Mouse (Mus musculus): ENCODE data around the gene Fbxl21. TPM values are rescaled to one million over a fixed set of nuclear protein-coding genes. Genes with fewer than 3 reads are reported as not detected.

The Fbxl21 gene
- polyA plus RNA-seq, 1 experiment: 9.5 TPM

DNA sequence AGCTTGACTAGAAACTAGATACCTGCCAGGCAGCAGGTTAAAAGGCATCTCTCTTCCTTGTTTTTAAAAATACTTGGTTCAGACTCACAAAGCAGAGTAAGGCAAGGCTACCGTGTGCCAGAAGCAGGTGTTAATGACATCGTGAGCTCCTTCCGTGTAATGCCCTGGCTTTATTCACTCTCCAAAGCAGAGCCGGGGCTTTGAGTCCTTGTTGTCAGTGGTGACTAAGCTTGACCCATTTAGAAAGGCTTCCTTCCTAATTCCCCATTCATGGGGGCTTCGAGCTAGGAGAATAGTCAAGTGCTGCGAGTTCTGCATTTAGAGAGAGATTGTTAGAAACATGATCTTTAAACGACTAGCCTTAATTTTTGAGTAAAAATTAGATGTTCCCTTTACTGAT, 5.5 kb upstream of the Fbxl21 start:
- WGBS: 56% methylated on average over 7 of the region's 7 CpGs
- no peak overlapping the region for H3K4me3 ChIP-seq (replicated peaks; ENCODE audit: insufficient read depth, low read depth, low read length)
- TF ChIP-seq POLR2A (IDR thresholded peaks at IDR 0.05; ENCODE audit: borderline replicate concordance, insufficient read depth, low read length) (no peak), CTCF (IDR thresholded peaks at IDR 0.05; ENCODE audit: borderline replicate concordance, insufficient read depth, low read depth, low read length) (no peak)
- no peak for DNase-seq
- H3K27me3 ChIP-seq (ENCODE audit: control insufficient read depth, insufficient read depth, low read length): no peaks in the 10 kb centered on the region
- H3K27ac ChIP-seq (ENCODE audit: insufficient read depth, low read length): no peak overlapping the region
- no peaks in the 10 kb centered on the region for H3K4me1 ChIP-seq (ENCODE audit: control insufficient read depth, insufficient read depth, low read length)

DNA sequence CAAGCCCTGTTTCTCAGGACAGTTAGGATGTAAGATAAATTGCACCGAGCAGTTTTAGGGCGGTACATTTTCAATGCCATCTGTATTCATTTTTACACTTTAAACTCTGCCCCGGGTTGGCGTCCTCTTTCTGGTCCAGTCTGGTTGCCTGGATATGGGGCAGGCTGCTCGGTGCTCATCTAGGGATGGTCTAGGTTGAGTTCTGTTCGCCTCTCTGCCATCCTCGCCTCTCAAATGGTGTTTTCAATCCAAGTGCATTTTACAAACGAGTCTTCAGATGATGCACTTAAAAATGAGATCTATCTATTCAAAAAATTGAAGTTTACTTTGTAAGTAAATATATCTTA, 522 bp downstream of the Fbxl21 start:
- Histone ChIP-seq H3K4me3 (replicated peaks; ENCODE audit: insufficient read depth, low read depth, low read length) (peak overlapping the region; percentile 68), H3K27me3 (ENCODE audit: control insufficient read depth, insufficient read depth, low read length) (no peaks in the 10 kb centered on the region), H3K27ac (ENCODE audit: insufficient read depth, low read length) (0 out of 2 replicates have a peak overlapping the region, but pooled peaks have one; percentile 10), H3K4me1 (ENCODE audit: control insufficient read depth, insufficient read depth, low read length) (no peaks in the 10 kb centered on the region)
- no peak for DNase-seq
- no peak for TF ChIP-seq CTCF (IDR thresholded peaks at IDR 0.05; ENCODE audit: borderline replicate concordance, insufficient read depth, low read depth, low read length)
- WGBS: 2% methylated on average over 8 of the region's 8 CpGs

DNA sequence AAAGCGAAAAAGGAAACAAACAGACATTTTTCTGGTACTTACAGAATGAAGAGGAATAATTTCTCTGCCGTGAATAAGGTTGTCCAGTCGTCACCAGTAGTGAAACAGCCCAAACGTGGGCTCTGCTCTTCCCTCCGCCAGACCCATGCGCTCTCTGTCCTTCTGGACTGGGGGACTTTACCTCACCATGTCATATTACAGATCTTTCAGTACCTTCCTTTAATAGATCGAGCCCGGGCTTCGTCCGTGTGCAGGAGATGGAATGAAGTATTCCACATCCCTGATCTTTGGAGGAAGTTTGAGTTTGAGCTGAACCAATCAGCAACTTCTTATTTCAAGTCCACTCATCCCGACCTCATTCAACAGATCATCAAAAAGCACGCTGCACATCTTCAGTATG, 4.6 kb downstream of the Fbxl21 start:
- Histone ChIP-seq H3K27ac (ENCODE audit: insufficient read depth, low read length) (no peak overlapping the region), H3K27me3 (ENCODE audit: control insufficient read depth, insufficient read depth, low read length) (no peaks in the 10 kb centered on the region), H3K4me3 (replicated peaks; ENCODE audit: insufficient read depth, low read depth, low read length) (no peak overlapping the region), H3K4me1 (ENCODE audit: control insufficient read depth, insufficient read depth, low read length) (no peaks in the 10 kb centered on the region)
- no peak for DNase-seq
- 87% methylated on average over 12 of the region's 12 CpGs for WGBS
- no peak for TF ChIP-seq CTCF (IDR thresholded peaks at IDR 0.05; ENCODE audit: borderline replicate concordance, insufficient read depth, low read depth, low read length)
- TF ChIP-seq POLR2A (IDR thresholded peaks at IDR 0.05; ENCODE audit: borderline replicate concordance, insufficient read depth, low read length): no peak

DNA sequence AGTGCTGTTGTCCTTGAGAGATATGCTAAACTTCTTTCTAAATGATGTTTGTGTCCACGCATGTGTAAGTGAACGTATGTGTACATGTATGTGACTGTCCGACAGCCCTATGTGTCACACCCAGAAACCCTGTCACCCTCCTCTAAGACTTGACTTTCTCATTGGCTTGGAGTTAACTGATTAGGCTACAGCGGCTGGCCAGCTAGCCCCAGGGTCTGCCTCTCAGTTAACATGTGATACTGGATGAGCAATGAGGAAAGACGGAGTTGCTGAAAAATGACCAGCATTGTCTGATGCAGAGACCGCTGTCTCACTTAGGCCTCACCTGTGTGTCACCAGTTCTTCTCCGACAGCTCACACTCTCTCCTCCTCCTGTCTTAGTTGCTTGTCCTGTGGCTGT, 5.6 kb downstream of the Fbxl21 start:
- no peaks in the 10 kb centered on the region for H3K4me1 ChIP-seq (ENCODE audit: control insufficient read depth, insufficient read depth, low read length)
- no peak overlapping the region for H3K27ac ChIP-seq (ENCODE audit: insufficient read depth, low read length)
- no peak for TF ChIP-seq CTCF (IDR thresholded peaks at IDR 0.05; ENCODE audit: borderline replicate concordance, insufficient read depth, low read depth, low read length)
- TF ChIP-seq POLR2A (IDR thresholded peaks at IDR 0.05; ENCODE audit: borderline replicate concordance, insufficient read depth, low read length): no peak
- no peak for DNase-seq
- no peak overlapping the region for H3K4me3 ChIP-seq (replicated peaks; ENCODE audit: insufficient read depth, low read depth, low read length)
- H3K27me3 ChIP-seq (ENCODE audit: control insufficient read depth, insufficient read depth, low read length): no peaks in the 10 kb centered on the region
- 94% methylated on average over 7 of the region's 7 CpGs for WGBS

DNA sequence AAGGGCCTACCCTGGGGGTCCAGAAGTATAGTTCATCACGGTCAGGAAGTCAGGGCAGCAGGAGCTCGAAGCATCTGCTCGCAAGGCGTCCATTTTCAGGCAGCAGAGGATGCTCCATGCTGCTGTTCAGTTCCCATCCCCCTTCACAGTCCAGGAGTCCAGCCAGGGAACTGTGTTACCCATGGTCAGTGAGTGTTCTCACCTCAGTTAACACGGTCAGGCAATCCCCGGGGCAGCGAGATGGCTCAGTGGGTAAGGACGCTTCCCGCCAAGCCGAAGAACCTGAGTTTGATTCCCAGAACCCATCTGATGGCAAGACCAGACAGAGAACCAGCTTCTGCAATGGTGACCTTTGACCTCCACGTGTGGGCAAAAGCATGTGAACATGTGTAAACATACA, 6.0 kb downstream of the Fbxl21 start:
- no peak for DNase-seq
- H3K4me3 ChIP-seq (replicated peaks; ENCODE audit: insufficient read depth, low read depth, low read length): no peak overlapping the region
- H3K27ac ChIP-seq (ENCODE audit: insufficient read depth, low read length): no peak overlapping the region
- WGBS: 87% methylated on average over 11 of the region's 11 CpGs
- no peak for TF ChIP-seq POLR2A (IDR thresholded peaks at IDR 0.05; ENCODE audit: borderline replicate concordance, insufficient read depth, low read length)
- TF ChIP-seq CTCF (IDR thresholded peaks at IDR 0.05; ENCODE audit: borderline replicate concordance, insufficient read depth, low read depth, low read length): no peak
- no peaks in the 10 kb centered on the region for H3K4me1 ChIP-seq (ENCODE audit: control insufficient read depth, insufficient read depth, low read length)
- no peaks in the 10 kb centered on the region for H3K27me3 ChIP-seq (ENCODE audit: control insufficient read depth, insufficient read depth, low read length)

DNA sequence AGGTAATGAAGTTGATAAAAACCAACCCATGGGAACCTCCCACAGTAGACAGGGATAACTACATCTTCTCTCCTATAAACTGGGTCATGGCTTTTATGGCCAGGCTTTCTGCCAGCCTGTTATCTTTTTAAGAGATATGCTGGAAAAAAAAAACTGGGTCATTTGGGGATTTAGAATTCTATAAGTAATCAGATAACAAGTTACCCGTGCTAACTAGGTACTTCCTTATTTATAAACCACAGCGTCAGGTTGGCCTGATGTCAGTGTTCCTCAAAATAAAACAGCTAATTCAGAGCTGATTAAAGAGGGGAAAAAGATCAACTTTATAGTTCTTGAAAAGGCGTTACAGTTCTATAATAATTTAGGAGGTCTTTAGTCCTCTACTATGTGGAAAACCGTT, 6.8 kb downstream of the Fbxl21 start:
- DNase-seq: no peak
- no peak overlapping the region for H3K27ac ChIP-seq (ENCODE audit: insufficient read depth, low read length)
- WGBS: 85% methylated on average over 4 of the region's 4 CpGs
- H3K27me3 ChIP-seq (ENCODE audit: control insufficient read depth, insufficient read depth, low read length): no peaks in the 10 kb centered on the region
- no peak overlapping the region for H3K4me3 ChIP-seq (replicated peaks; ENCODE audit: insufficient read depth, low read depth, low read length)
- TF ChIP-seq POLR2A (IDR thresholded peaks at IDR 0.05; ENCODE audit: borderline replicate concordance, insufficient read depth, low read length) (no peak), CTCF (IDR thresholded peaks at IDR 0.05; ENCODE audit: borderline replicate concordance, insufficient read depth, low read depth, low read length) (no peak)
- no peaks in the 10 kb centered on the region for H3K4me1 ChIP-seq (ENCODE audit: control insufficient read depth, insufficient read depth, low read length)

DNA sequence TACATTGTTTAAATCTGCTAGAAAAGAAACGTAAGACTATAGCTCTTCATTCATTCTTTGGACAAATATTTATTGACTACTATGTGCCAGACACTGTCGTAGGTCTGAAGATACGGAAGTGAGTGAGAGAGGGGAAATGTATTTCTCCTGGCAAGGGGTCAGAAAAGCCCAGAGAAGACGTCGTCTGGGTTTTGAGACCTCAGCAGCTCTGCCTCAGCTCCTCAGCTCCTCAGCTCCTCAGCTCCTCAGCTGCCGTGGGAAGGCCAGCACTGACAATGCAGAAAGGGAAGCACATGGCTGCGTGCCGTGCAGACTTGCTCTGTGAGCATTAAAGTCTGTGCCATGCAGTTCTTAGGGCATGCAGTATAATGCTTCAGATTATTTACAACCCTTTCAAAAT, 7.4 kb downstream of the Fbxl21 start:
- Histone ChIP-seq H3K4me3 (replicated peaks; ENCODE audit: insufficient read depth, low read depth, low read length) (no peak overlapping the region), H3K27ac (ENCODE audit: insufficient read depth, low read length) (no peak overlapping the region), H3K4me1 (ENCODE audit: control insufficient read depth, insufficient read depth, low read length) (no peaks in the 10 kb centered on the region), H3K27me3 (ENCODE audit: control insufficient read depth, insufficient read depth, low read length) (no peaks in the 10 kb centered on the region)
- no peak for TF ChIP-seq CTCF (IDR thresholded peaks at IDR 0.05; ENCODE audit: borderline replicate concordance, insufficient read depth, low read depth, low read length)
- TF ChIP-seq POLR2A (IDR thresholded peaks at IDR 0.05; ENCODE audit: borderline replicate concordance, insufficient read depth, low read length): no peak
- DNase-seq: no peak
- WGBS: 59% methylated on average over 8 of the region's 8 CpGs

DNA sequence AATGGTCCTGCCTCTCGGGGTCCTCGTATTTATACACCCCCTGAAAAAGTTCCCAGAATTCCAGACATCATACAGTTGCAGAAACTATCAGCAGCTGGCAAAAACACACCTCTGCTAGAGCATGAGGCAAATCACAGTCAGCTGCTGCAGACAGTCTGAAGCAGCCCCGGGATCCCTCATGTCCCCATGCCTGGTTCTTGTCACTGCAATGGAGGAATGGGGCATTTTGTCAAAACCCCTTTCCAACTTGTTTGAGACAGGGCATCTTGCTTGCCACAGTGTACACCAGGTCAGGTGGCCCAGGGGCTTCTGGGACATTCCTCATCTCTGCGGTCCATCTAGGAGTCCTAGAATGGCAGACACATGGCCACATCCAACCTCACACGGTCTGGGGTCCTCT, 12.7 kb downstream of the Fbxl21 start:
- TF ChIP-seq POLR2A (IDR thresholded peaks at IDR 0.05; ENCODE audit: borderline replicate concordance, insufficient read depth, low read length): no peak
- TF ChIP-seq CTCF (IDR thresholded peaks at IDR 0.05; ENCODE audit: borderline replicate concordance, insufficient read depth, low read depth, low read length): no peak
- Histone ChIP-seq H3K4me1 (ENCODE audit: control insufficient read depth, insufficient read depth, low read length) (no peaks in the 10 kb centered on the region), H3K4me3 (replicated peaks; ENCODE audit: insufficient read depth, low read depth, low read length) (no peak overlapping the region), H3K27ac (ENCODE audit: insufficient read depth, low read length) (no peak overlapping the region), H3K27me3 (ENCODE audit: control insufficient read depth, insufficient read depth, low read length) (no peaks in the 10 kb centered on the region; the same call in 1 of the 2 replicates)
- 80% methylated on average over 5 of the region's 5 CpGs for WGBS
- no peak for DNase-seq

Measured in cerebellum, adult 2 months (tissue).